Mouse (Mus musculus) embryonic fibroblast, embryonic 13.5 days (primary cell): ENCODE measurements around the gene Olfr545. TPM values are rescaled to one million over a fixed set of nuclear protein-coding genes. Genes with fewer than 3 reads are reported as not detected.

Experiments used
- H3K27ac ChIP-seq: 2 replicates; pipeline ENCODE4 v1.5.1; 2012; ENCODE audit warnings: low read length, control low read depth, inconsistent platforms; ENCODE audit not compliant: insufficient read depth
- H3K4me1 ChIP-seq: 2 replicates; pipeline ENCODE4 v1.6.1; 2011; ENCODE audit warnings: low read length; ENCODE audit not compliant: control insufficient read depth, insufficient read depth
- H3K4me3 ChIP-seq: 2 replicates; pipeline ENCODE4 v1.5.1; 2011; ENCODE audit warnings: mild to moderate bottlenecking, control low read depth, low read length; ENCODE audit not compliant: insufficient read depth
- CTCF ChIP-seq: IDR thresholded peaks from 2 replicates; pipeline ENCODE4 v1.5.1; 2011; ENCODE audit warnings: mild to moderate bottlenecking, control low read depth, low read length, moderate library complexity, borderline replicate concordance; ENCODE audit not compliant: insufficient read depth
- POLR2A ChIP-seq: IDR thresholded peaks from 2 replicates; pipeline ENCODE4 v1.6.1; 2011; ENCODE audit warnings: low read depth, mild to moderate bottlenecking, control low read depth, low read length, moderate library complexity
- polyA plus RNA-seq: library from polyadenylated mRNA; stranded (reverse); fragments of >200 nt; gene quantifications from 2 replicates; pipeline ENCODE4 v1.2.4, GENCODE M21; 2011; ENCODE audit warnings: low read depth; ENCODE audit not compliant: missing spikeins, insufficient read length

The Olfr545 gene
- polyA plus RNA-seq: not detected in 2 replicates

- Histone ChIP-seq H3K4me1 (no peaks in the 10 kb centered on the region), H3K4me3 (no peak within 1 kb of the TSS), H3K27ac (no peak within 1 kb of the TSS)
- TF ChIP-seq CTCF (no peak), POLR2A (no peak)
Measured at GRCm38 (mm10) chr7:102499473-102499872, at the start of gene Olfr545. TSS of gene Olfr545 (minus strand) at chr7:102499573.

- TF ChIP-seq CTCF (no peak), POLR2A (no peak)
- Histone ChIP-seq H3K4me3 (no peak overlapping the region), H3K4me1 (no peaks in the 10 kb centered on the region), H3K27ac (no peak overlapping the region)
Measured at GRCm38 (mm10) chr7:102541251-102541650, 41.9 kb upstream of the Olfr545 start.

- no peak within 1 kb of the TSS for H3K4me3 ChIP-seq
- H3K4me1 ChIP-seq: no peaks in the 10 kb centered on the region
- no peak within 1 kb of the TSS for H3K27ac ChIP-seq
- TF ChIP-seq POLR2A: no peak
- no peak for TF ChIP-seq CTCF
Measured at GRCm38 (mm10) chr7:102540596-102540995, 41.2 kb upstream of the Olfr545 start, which contains the start of gene Olfr548-ps1. TSS of gene Olfr548-ps1 (plus strand) at chr7:102540896.

GRCm38 (mm10) chr7:102534449-102534848 is 35.1 kb upstream of the Olfr545 start, which contains the start of gene Olfr547:
TSS of gene Olfr547 (plus strand) at chr7:102534749.
- Histone ChIP-seq H3K27ac (no peak within 1 kb of the TSS), H3K4me1 (no peaks in the 10 kb centered on the region), H3K4me3 (no peak within 1 kb of the TSS)
- TF ChIP-seq POLR2A: no peak
- no peak for TF ChIP-seq CTCF

GRCm38 (mm10) chr7:102529052-102529451 is 29.7 kb upstream of the Olfr545 start:
- H3K4me1 ChIP-seq: no peaks in the 10 kb centered on the region
- TF ChIP-seq POLR2A (no peak), CTCF (no peak)
- no peak overlapping the region for H3K4me3 ChIP-seq
- H3K27ac ChIP-seq: no peak overlapping the region

- Histone ChIP-seq H3K4me1 (no peaks in the 10 kb centered on the region; the same call in 1 of the 2 replicates), H3K27ac (no peak overlapping the region), H3K4me3 (no peak overlapping the region)
- TF ChIP-seq CTCF (no peak), POLR2A (no peak)
Measured at GRCm38 (mm10) chr7:102517051-102517335, 17.6 kb upstream of the Olfr545 start.

GRCm38 (mm10) chr7:102516261-102517050 is 17.1 kb upstream of the Olfr545 start:
- Histone ChIP-seq H3K27ac (no peak overlapping the region), H3K4me1 (no peaks in the 10 kb centered on the region; the same call in 1 of the 2 replicates), H3K4me3 (no peak overlapping the region)
- TF ChIP-seq POLR2A: no peak
- TF ChIP-seq CTCF: no peak

- no peaks in the 10 kb centered on the region; the same call in 1 of the 2 replicates for H3K4me1 ChIP-seq
- no peak overlapping the region for H3K27ac ChIP-seq
- H3K4me3 ChIP-seq: no peak overlapping the region
- TF ChIP-seq CTCF: no peak
- no peak for TF ChIP-seq POLR2A
Measured at GRCm38 (mm10) chr7:102514144-102514543, 14.8 kb upstream of the Olfr545 start.

GRCm38 (mm10) chr7:102512814-102513435 is 13.6 kb upstream of the Olfr545 start:
- Histone ChIP-seq H3K4me3 (peak overlapping the region; percentile 22; the same call in 1 of the 2 replicates), H3K4me1 (no peaks in the 10 kb centered on the region; the same call in 1 of the 2 replicates), H3K27ac (0 out of 2 replicates have a peak overlapping the region, but pooled peaks have one; percentile 36)
- TF ChIP-seq POLR2A: no peak
- TF ChIP-seq CTCF: peak; percentile 75

- no peak for TF ChIP-seq POLR2A
- TF ChIP-seq CTCF: no peak
- H3K4me1 ChIP-seq: no peaks in the 10 kb centered on the region; the same call in 1 of the 2 replicates
- no peak overlapping the region for H3K27ac ChIP-seq
- no peak overlapping the region for H3K4me3 ChIP-seq
Measured at GRCm38 (mm10) chr7:102511927-102512326, 12.6 kb upstream of the Olfr545 start.
